Mouse (Mus musculus): Measurements from ENCODE around the gene Cd207. TPM values are rescaled to one million over a fixed set of nuclear protein-coding genes. Genes with fewer than 3 reads are reported as not detected.
A peak's percentile ranks its signal among the peaks of the same experiment; 100 is the strongest.

The Cd207 gene
- 0.22 TPM in 2 replicates for polyA plus RNA-seq (2014; fragmentation: Nextera tagmentation; extraction: Ambion mirVana)

- H3K4me1 ChIP-seq (ENCODE audit: control insufficient read depth in 2 of 2, insufficient read depth in 2 of 2, low read length in 2 of 2): no peaks in the 10 kb centered on the region
- 67% methylated on average over 4 of the region's 4 CpGs for WGBS
- H3K4me3 ChIP-seq (ENCODE audit: control insufficient read depth in 1 of 2, insufficient read depth in 1 of 2, low read depth in 1 of 2, low read length in 2 of 2): no peak within 1 kb of the TSS
- H3K4me2 ChIP-seq (ENCODE audit: low read length): no peak within 1 kb of the TSS
- ATAC-seq (ENCODE audit: insufficient number of reproducible peaks, insufficient read depth, low FRiP score, low read depth): no peak
- no peak within 1 kb of the TSS for H3K27ac ChIP-seq (replicated peaks in 1 of 2; ENCODE audit: control insufficient read depth in 1 of 2, insufficient read depth in 1 of 2, low read depth in 2 of 2, low read length in 2 of 2)
- no peaks in the 10 kb centered on the region for H3K9me3 ChIP-seq (ENCODE audit: control insufficient read depth, low read length)
- no peaks in the 10 kb centered on the region for H3K27me3 ChIP-seq (ENCODE audit: control insufficient read depth, insufficient read depth, low read length)
- no peaks in the 10 kb centered on the region for H3K36me3 ChIP-seq (ENCODE audit: control insufficient read depth, insufficient read depth, low read length)
- no peak within 1 kb of the TSS for H3K9ac ChIP-seq (ENCODE audit: low read length)
Observed at GRCm38 (mm10) chr6:83677757-83678156, at the start of gene Cd207. Gene Cd207 (minus strand): TSS chr6:83677857.

- Histone ChIP-seq H3K9me3 (ENCODE audit: control insufficient read depth, low read length) (no peaks in the 10 kb centered on the region), H3K9ac (ENCODE audit: low read length) (no peak overlapping the region), H3K4me2 (ENCODE audit: low read length) (no peak overlapping the region), H3K27me3 (ENCODE audit: control insufficient read depth, insufficient read depth, low read length) (peaks cover 53% of the 10 kb centered on the region), H3K4me1 (ENCODE audit: control insufficient read depth in 2 of 2, insufficient read depth in 2 of 2, low read length in 2 of 2) (no peaks in the 10 kb centered on the region), H3K36me3 (ENCODE audit: control insufficient read depth, insufficient read depth, low read length) (no peaks in the 10 kb centered on the region), H3K27ac (replicated peaks in 1 of 2; ENCODE audit: control insufficient read depth in 1 of 2, insufficient read depth in 1 of 2, low read depth in 2 of 2, low read length in 2 of 2) (no peak overlapping the region), H3K4me3 (ENCODE audit: control insufficient read depth in 1 of 2, insufficient read depth in 1 of 2, low read depth in 1 of 2, low read length in 2 of 2) (no peak overlapping the region)
- 38% methylated on average over 4 of the region's 4 CpGs for WGBS
- ATAC-seq (ENCODE audit: insufficient number of reproducible peaks, insufficient read depth, low FRiP score, low read depth): no peak
Observed at GRCm38 (mm10) chr6:83727178-83727577, 49.5 kb upstream of the Cd207 start.

- peaks cover 78% of the 10 kb centered on the region for H3K27me3 ChIP-seq (ENCODE audit: control insufficient read depth, insufficient read depth, low read length)
- no peak overlapping the region for H3K4me3 ChIP-seq (ENCODE audit: control insufficient read depth in 1 of 2, insufficient read depth in 1 of 2, low read depth in 1 of 2, low read length in 2 of 2)
- no peaks in the 10 kb centered on the region for H3K36me3 ChIP-seq (ENCODE audit: control insufficient read depth, insufficient read depth, low read length)
- H3K9me3 ChIP-seq (ENCODE audit: control insufficient read depth, low read length): no peaks in the 10 kb centered on the region
- no peaks in the 10 kb centered on the region for H3K4me1 ChIP-seq (ENCODE audit: control insufficient read depth in 2 of 2, insufficient read depth in 2 of 2, low read length in 2 of 2)
- H3K9ac ChIP-seq (ENCODE audit: low read length): no peak overlapping the region
- WGBS: 18% methylated on average over 6 of the region's 6 CpGs
- no peak for ATAC-seq (ENCODE audit: insufficient number of reproducible peaks, insufficient read depth, low FRiP score, low read depth)
- no peak overlapping the region for H3K4me2 ChIP-seq (ENCODE audit: low read length)
- H3K27ac ChIP-seq (replicated peaks in 1 of 2; ENCODE audit: control insufficient read depth in 1 of 2, insufficient read depth in 1 of 2, low read depth in 2 of 2, low read length in 2 of 2): no peak overlapping the region
Observed at GRCm38 (mm10) chr6:83722526-83722925, 44.9 kb upstream of the Cd207 start.

- H3K4me2 ChIP-seq (ENCODE audit: low read length): no peak overlapping the region
- ATAC-seq (ENCODE audit: insufficient number of reproducible peaks, insufficient read depth, low FRiP score, low read depth): no peak
- H3K9ac ChIP-seq (ENCODE audit: low read length): no peak overlapping the region
- WGBS: 2% methylated on average over 8 of the region's 8 CpGs
- H3K9me3 ChIP-seq (ENCODE audit: control insufficient read depth, low read length): no peaks in the 10 kb centered on the region
- peaks cover 98% of the 10 kb centered on the region for H3K27me3 ChIP-seq (ENCODE audit: control insufficient read depth, insufficient read depth, low read length)
- H3K36me3 ChIP-seq (ENCODE audit: control insufficient read depth, insufficient read depth, low read length): no peaks in the 10 kb centered on the region
- H3K27ac ChIP-seq (replicated peaks in 1 of 2; ENCODE audit: control insufficient read depth in 1 of 2, insufficient read depth in 1 of 2, low read depth in 2 of 2, low read length in 2 of 2): no peak overlapping the region
- no peak overlapping the region for H3K4me3 ChIP-seq (ENCODE audit: control insufficient read depth in 1 of 2, insufficient read depth in 1 of 2, low read depth in 1 of 2, low read length in 2 of 2)
- peaks cover 0 to 3% of the 10 kb centered on the region in 2 experiments; a peak in 1 of 4 replicates for H3K4me1 ChIP-seq (ENCODE audit: control insufficient read depth in 2 of 2, insufficient read depth in 2 of 2, low read length in 2 of 2)
Observed at GRCm38 (mm10) chr6:83717026-83717425, 39.4 kb upstream of the Cd207 start.

- Histone ChIP-seq H3K4me3 (ENCODE audit: control insufficient read depth in 1 of 2, insufficient read depth in 1 of 2, low read depth in 1 of 2, low read length in 2 of 2) (peak overlapping the region in 1 of 2 experiments; percentile 11; a peak in 1 of 4 replicates), H3K36me3 (ENCODE audit: control insufficient read depth, insufficient read depth, low read length) (no peaks in the 10 kb centered on the region), H3K27ac (replicated peaks in 1 of 2; ENCODE audit: control insufficient read depth in 1 of 2, insufficient read depth in 1 of 2, low read depth in 2 of 2, low read length in 2 of 2) (no peak overlapping the region), H3K27me3 (ENCODE audit: control insufficient read depth, insufficient read depth, low read length) (peaks cover 98% of the 10 kb centered on the region), H3K4me1 (ENCODE audit: control insufficient read depth in 2 of 2, insufficient read depth in 2 of 2, low read length in 2 of 2) (peaks cover 6 to 11% of the 10 kb centered on the region in 2 experiments), H3K9me3 (ENCODE audit: control insufficient read depth, low read length) (no peaks in the 10 kb centered on the region), H3K4me2 (ENCODE audit: low read length) (no peak overlapping the region), H3K9ac (ENCODE audit: low read length) (no peak overlapping the region)
- WGBS: 5% methylated on average over 30 of the region's 30 CpGs
- ATAC-seq (ENCODE audit: insufficient number of reproducible peaks, insufficient read depth, low FRiP score, low read depth): no peak
Observed at GRCm38 (mm10) chr6:83715461-83716196, 38.0 kb upstream of the Cd207 start.

GRCm38 (mm10) chr6:83714221-83715123 is 36.8 kb upstream of the Cd207 start:
- Histone ChIP-seq H3K36me3 (ENCODE audit: control insufficient read depth, insufficient read depth, low read length) (no peaks in the 10 kb centered on the region), H3K27me3 (ENCODE audit: control insufficient read depth, insufficient read depth, low read length) (peaks cover 98% of the 10 kb centered on the region), H3K9ac (ENCODE audit: low read length) (no peak overlapping the region), H3K9me3 (ENCODE audit: control insufficient read depth, low read length) (no peaks in the 10 kb centered on the region), H3K4me1 (ENCODE audit: control insufficient read depth in 2 of 2, insufficient read depth in 2 of 2, low read length in 2 of 2) (peaks cover 10 to 13% of the 10 kb centered on the region in 2 experiments), H3K27ac (replicated peaks in 1 of 2; ENCODE audit: control insufficient read depth in 1 of 2, insufficient read depth in 1 of 2, low read depth in 2 of 2, low read length in 2 of 2) (no peak overlapping the region), H3K4me2 (ENCODE audit: low read length) (0 out of 2 replicates have a peak overlapping the region, but pooled peaks have one; percentile 16), H3K4me3 (ENCODE audit: control insufficient read depth in 1 of 2, insufficient read depth in 1 of 2, low read depth in 1 of 2, low read length in 2 of 2) (peak overlapping the region in 1 of 2 experiments; percentile 21; a peak in 2 of 4 replicates)
- WGBS: 3% methylated on average over 34 of the region's 34 CpGs
- ATAC-seq (ENCODE audit: insufficient number of reproducible peaks, insufficient read depth, low FRiP score, low read depth): no peak

- no peak overlapping the region for H3K9ac ChIP-seq (ENCODE audit: low read length)
- H3K9me3 ChIP-seq (ENCODE audit: control insufficient read depth, low read length): no peaks in the 10 kb centered on the region
- H3K4me1 ChIP-seq (ENCODE audit: control insufficient read depth in 2 of 2, insufficient read depth in 2 of 2, low read length in 2 of 2): peaks cover 10 to 13% of the 10 kb centered on the region in 2 experiments
- H3K27me3 ChIP-seq (ENCODE audit: control insufficient read depth, insufficient read depth, low read length): peaks cover 98% of the 10 kb centered on the region
- WGBS: 5% methylated on average over 12 of the region's 12 CpGs
- no peak overlapping the region for H3K4me2 ChIP-seq (ENCODE audit: low read length)
- no peak overlapping the region for H3K4me3 ChIP-seq (ENCODE audit: control insufficient read depth in 1 of 2, insufficient read depth in 1 of 2, low read depth in 1 of 2, low read length in 2 of 2)
- H3K36me3 ChIP-seq (ENCODE audit: control insufficient read depth, insufficient read depth, low read length): no peaks in the 10 kb centered on the region
- no peak overlapping the region for H3K27ac ChIP-seq (replicated peaks in 1 of 2; ENCODE audit: control insufficient read depth in 1 of 2, insufficient read depth in 1 of 2, low read depth in 2 of 2, low read length in 2 of 2)
- no peak for ATAC-seq (ENCODE audit: insufficient number of reproducible peaks, insufficient read depth, low FRiP score, low read depth)
Observed at GRCm38 (mm10) chr6:83713271-83714136, 35.8 kb upstream of the Cd207 start.

All from heart, embryonic 14.5 days (tissue).